Mouse (Mus musculus) megakaryocyte, embryonic 14.5 days (primary cell): Measurements from ENCODE around the gene Gramd2.

ENCODE experiments used
- FLI1 ChIP-seq: IDR thresholded peaks from 2 replicates; pipeline ENCODE4 v1.6.1; 2012; ENCODE audit warnings: low read length, inconsistent platforms, mixed read lengths
- GATA1 ChIP-seq: IDR thresholded peaks from 3 replicates; pipeline ENCODE4 v1.6.1; 2012; ENCODE audit warnings: mixed read lengths, low read length, inconsistent platforms, borderline replicate concordance

DNA sequence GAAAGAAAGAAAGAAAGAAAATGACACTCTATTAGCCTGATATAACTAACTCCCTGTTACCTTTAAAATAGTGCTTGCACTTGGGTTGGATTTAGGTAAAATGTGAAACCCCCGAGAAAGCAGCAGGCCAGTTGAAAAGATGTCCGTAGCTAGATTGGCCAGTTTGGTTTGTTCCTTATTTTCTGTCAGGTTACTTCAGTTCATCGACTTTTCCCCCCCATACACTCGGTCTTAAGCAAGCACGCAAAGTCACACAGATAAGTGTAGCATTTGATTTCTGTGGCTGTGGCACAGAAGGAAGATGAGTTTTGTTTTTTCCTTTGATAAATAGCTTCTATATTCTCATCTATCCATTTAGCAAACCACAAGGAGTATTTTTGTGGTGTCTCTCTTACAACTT lies 51.2 kb downstream of the Gramd2 start:
- no peak for TF ChIP-seq GATA1
- no peak for TF ChIP-seq FLI1
